Mouse (Mus musculus): ENCODE measurements at regions not wholly inside any gene's neighbourhood (a gene's known extent, or its start where the extent isn't known, plus 50 kb on each side); places are given as distances from the start of the nearest gene placed in this dataset.

- H3K9me3 ChIP-seq (replicated peaks; ENCODE audit: insufficient read depth, low read length), result no peaks in the 10 kb centered on the region
- H3K79me2 ChIP-seq (ENCODE audit: control insufficient read depth, insufficient read depth, low read length, poor library complexity), result no peaks in the 10 kb centered on the region
- no peaks in the 10 kb centered on the region for H3K36me3 ChIP-seq (ENCODE audit: control insufficient read depth in 1 of 2, insufficient read depth in 2 of 2, low read length in 2 of 2)
- H3K9ac ChIP-seq (ENCODE audit: control insufficient read depth, low read depth, low read length, poor library complexity, severe bottlenecking), result no peak overlapping the region
- H3K4me1 ChIP-seq (ENCODE audit: control insufficient read depth in 1 of 2, insufficient read depth in 2 of 2, low read length in 2 of 2), result no peaks in the 10 kb centered on the region
- no peak for DNase-seq (ENCODE audit: low read depth, low spot score)
- no peaks in the 10 kb centered on the region; a peak in 3 of 4 replicates for H3K27me3 ChIP-seq (ENCODE audit: control insufficient read depth in 1 of 2, insufficient read depth in 2 of 2, low read length in 2 of 2)
- TF ChIP-seq POLR2A (IDR thresholded peaks at IDR 0.05; ENCODE audit: control insufficient read depth in 1 of 2, insufficient read depth in 1 of 2, low read depth in 1 of 2, low read length in 2 of 2, poor library complexity in 1 of 2), result no peak
- TF ChIP-seq USF2 (IDR thresholded peaks at IDR 0.05; ENCODE audit: borderline replicate concordance in 1 of 2, insufficient read depth in 1 of 2, low read depth in 1 of 2, low read length in 2 of 2), result no peak
- no peak for TF ChIP-seq ZKSCAN1 (IDR thresholded peaks at IDR 0.05; ENCODE audit: low read depth, low read length)
- no peak overlapping the region for H3K27ac ChIP-seq (ENCODE audit: control insufficient read depth, low read depth, low read length)
- no peak overlapping the region for H3K4me3 ChIP-seq (ENCODE audit: control insufficient read depth in 1 of 2, insufficient read depth in 1 of 2, low read depth in 2 of 2, low read length in 2 of 2)
Measured at GRCm38 (mm10) chr13:31080215-31080614, 106.2 kb downstream of the Gm5447 start.

GRCm38 (mm10) chr13:31082448-31083140 is 108.6 kb downstream of the Gm5447 start:
- peak; percentile 84 for DNase-seq (ENCODE audit: low read depth, low spot score)
- H3K79me2 ChIP-seq (ENCODE audit: control insufficient read depth, insufficient read depth, low read length, poor library complexity), result no peaks in the 10 kb centered on the region
- H3K9me3 ChIP-seq (replicated peaks; ENCODE audit: insufficient read depth, low read length), result no peaks in the 10 kb centered on the region
- peak overlapping the region in 1 of 2 experiments; percentile 36; a peak in 2 of 4 replicates for H3K4me3 ChIP-seq (ENCODE audit: control insufficient read depth in 1 of 2, insufficient read depth in 1 of 2, low read depth in 2 of 2, low read length in 2 of 2)
- H3K9ac ChIP-seq (ENCODE audit: control insufficient read depth, low read depth, low read length, poor library complexity, severe bottlenecking), result no peak overlapping the region
- no peak overlapping the region for H3K27ac ChIP-seq (ENCODE audit: control insufficient read depth, low read depth, low read length)
- no peaks in the 10 kb centered on the region for H3K36me3 ChIP-seq (ENCODE audit: control insufficient read depth in 1 of 2, insufficient read depth in 2 of 2, low read length in 2 of 2)
- TF ChIP-seq MAX (IDR thresholded peaks at IDR 0.05; ENCODE audit: low read length), result no peak
- peak; percentile 53; the same call in 1 of the 2 replicates for TF ChIP-seq GATA1 (IDR thresholded peaks at IDR 0.05; ENCODE audit: low read depth, low read length)
- TF ChIP-seq TCF12 (IDR thresholded peaks at IDR 0.05; ENCODE audit: low read depth, low read length), result no peak
- TF ChIP-seq ETS1 (IDR thresholded peaks at IDR 0.05; ENCODE audit: low read depth, low read length), result no peak
- peak; percentile 86 for TF ChIP-seq RAD21 (IDR thresholded peaks at IDR 0.05; ENCODE audit: low read depth, low read length)
- TF ChIP-seq MAZ (IDR thresholded peaks at IDR 0.05; ENCODE audit: low read depth, low read length), result no peak
- no peak for TF ChIP-seq MEF2A (IDR thresholded peaks at IDR 0.05; ENCODE audit: extremely low read depth, insufficient replicate concordance, low read depth, low read length, poor library complexity, severe bottlenecking)
- no peak for TF ChIP-seq MYB (IDR thresholded peaks at IDR 0.05; ENCODE audit: low read depth, low read length)
- TF ChIP-seq SMC3 (IDR thresholded peaks at IDR 0.05; ENCODE audit: low read depth, low read length), result peak; percentile 90
- TF ChIP-seq MAFK (IDR thresholded peaks at IDR 0.05; ENCODE audit: borderline replicate concordance, low read depth, low read length), result no peak
- TF ChIP-seq NELFE (IDR thresholded peaks at IDR 0.05; ENCODE audit: low read depth, low read length), result no peak
- no peak for TF ChIP-seq CHD2 (IDR thresholded peaks at IDR 0.05; ENCODE audit: low read length)
- TF ChIP-seq ELF1 (IDR thresholded peaks at IDR 0.05; ENCODE audit: low read depth, low read length), result no peak
- TF ChIP-seq RCOR1 (IDR thresholded peaks at IDR 0.05; ENCODE audit: low read depth, low read length), result peak; percentile 46; the same call in 1 of the 2 replicates
- TF ChIP-seq E2F4 (IDR thresholded peaks at IDR 0.05; ENCODE audit: borderline replicate concordance, low read depth, low read length), result no peak
- no peak for TF ChIP-seq SIN3A (IDR thresholded peaks at IDR 0.05; ENCODE audit: low read length)
- TF ChIP-seq CHD1 (IDR thresholded peaks at IDR 0.05; ENCODE audit: low read depth, low read length), result no peak
- TF ChIP-seq ZNF384 (IDR thresholded peaks at IDR 0.05; ENCODE audit: low read depth, low read length), result peak; percentile 88
- no peak for TF ChIP-seq POLR2A (IDR thresholded peaks at IDR 0.05; ENCODE audit: control insufficient read depth in 1 of 2, insufficient read depth in 1 of 2, low read depth in 1 of 2, low read length in 2 of 2, poor library complexity in 1 of 2)
- peak; percentile 59 to 83 (median 62) for TF ChIP-seq CTCF (IDR thresholded peaks at IDR 0.05 in 2 of 3, conservative IDR thresholded peaks at IDR 0.05 in 1 of 3; ENCODE audit: control insufficient read depth in 1 of 3, insufficient read depth in 1 of 3, low read depth in 2 of 3, low read length in 3 of 3, poor library complexity in 1 of 3, severe bottlenecking in 1 of 3)
- TF ChIP-seq POLR2AphosphoS2 (IDR thresholded peaks at IDR 0.05; ENCODE audit: low read length), result no peak
- peak; percentile 77 for TF ChIP-seq ZC3H11A (IDR thresholded peaks at IDR 0.05; ENCODE audit: low read depth, low read length)
- H3K27me3 ChIP-seq (ENCODE audit: control insufficient read depth in 1 of 2, insufficient read depth in 2 of 2, low read length in 2 of 2), result no peaks in the 10 kb centered on the region; a peak in 3 of 4 replicates
- H3K4me1 ChIP-seq (ENCODE audit: control insufficient read depth in 1 of 2, insufficient read depth in 2 of 2, low read length in 2 of 2), result no peaks in the 10 kb centered on the region
